Mouse (Mus musculus): ENCODE data around the gene Ankrd54.
"Not testable (repeated sequence)": the region's sequence is repeated elsewhere in the genome, so short reads cannot be mapped to it uniquely, and the experiment has no call there.

Gene Ankrd54

GRCm38 (mm10) chr15:79007836-79008235, 54.9 kb downstream of the Ankrd54 start:
- DNase-seq = not testable (repeated sequence)

- DNase-seq = no peak
These were observed 55.6 kb downstream of the Ankrd54 start for GRCm38 (mm10) chr15:79007059-79007458.

GRCm38 (mm10) chr15:79006638-79007037, 56.1 kb downstream of the Ankrd54 start:
- DNase-seq = no peak

- DNase-seq = no peak
These were observed 57.1 kb downstream of the Ankrd54 start for GRCm38 (mm10) chr15:79005581-79005980.
